Mouse (Mus musculus): ENCODE results near the gene Fignl1.

DNA sequence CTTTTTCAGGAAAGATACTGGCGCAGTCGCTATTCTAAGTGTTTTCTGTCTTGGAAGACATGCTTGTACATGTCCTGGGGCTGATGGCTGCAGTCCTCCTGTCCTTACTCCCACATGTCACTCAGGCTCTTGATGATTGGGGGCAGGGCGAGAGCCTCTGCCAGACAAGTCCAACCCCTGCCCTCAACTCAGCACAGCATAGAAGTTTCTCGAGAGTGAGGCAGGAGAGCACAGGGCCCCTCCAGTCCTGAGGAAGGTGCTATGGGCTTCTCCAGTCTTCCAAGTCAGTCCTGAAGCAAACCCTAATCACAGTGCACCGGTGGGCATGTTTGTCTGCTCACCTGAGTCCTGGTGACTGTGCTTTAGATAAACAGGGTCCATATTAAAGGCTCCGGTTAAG lies 20.0 kb upstream of the Fignl1 start:
- TF ChIP-seq CTCF (IDR thresholded peaks at IDR 0.05; ENCODE audit: insufficient read depth, low read length) (no peak), POLR2A (IDR thresholded peaks at IDR 0.05; ENCODE audit: borderline replicate concordance, extremely low read depth, low read depth, low read length) (no peak)

All from lung, adult 2 months (tissue).